Mouse (Mus musculus) lung, postnatal 10 days (tissue): Measurements from ENCODE around the gene Mvb12b.
"Not testable (repeated sequence)": the region's sequence is repeated elsewhere in the genome, so short reads cannot be mapped to it uniquely, and the experiment has no call there.

Experiments used
- DNase-seq: peaks from one replicate; pipeline ENCODE4 v3.0.0; 2021

The Mvb12b gene

DNA sequence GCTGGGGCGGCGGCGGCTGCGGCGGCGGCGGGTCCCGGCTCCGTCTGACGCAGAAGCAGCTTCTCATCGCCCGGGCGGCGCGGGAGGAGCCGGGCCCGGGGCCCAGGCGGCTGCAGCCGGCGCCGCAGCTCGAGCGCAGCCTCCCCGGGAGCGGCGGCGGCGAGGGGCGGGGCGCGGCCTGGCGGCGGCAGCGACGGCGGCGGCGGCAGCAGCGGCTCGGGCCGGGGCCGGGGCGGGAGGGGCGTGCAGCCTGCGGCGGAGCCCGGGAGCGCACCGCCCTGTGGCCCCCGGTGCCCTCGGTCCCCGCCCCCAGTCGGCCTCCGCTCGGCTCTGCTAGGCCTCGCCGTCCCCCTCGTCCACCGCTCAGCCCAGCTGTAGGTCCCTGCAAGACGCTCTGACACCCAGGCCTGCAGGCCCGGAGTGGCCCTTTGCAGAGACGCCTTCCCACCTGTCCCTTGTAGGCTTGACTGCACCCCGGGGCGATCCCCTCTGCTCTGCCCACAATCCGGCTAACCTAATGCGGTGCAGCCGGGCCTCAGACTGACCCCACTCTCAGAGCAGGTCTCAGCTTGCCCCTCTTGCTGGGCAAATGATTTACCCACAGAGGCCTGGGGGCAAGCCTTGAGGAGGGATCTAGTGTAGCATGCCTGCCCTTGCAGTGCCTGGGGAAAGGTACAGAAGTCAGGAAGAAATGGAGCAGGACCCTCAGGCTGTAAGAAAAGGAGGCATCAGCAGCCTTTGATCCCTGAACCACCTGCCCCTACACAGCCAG, at the start of gene Mvb12b:
Mvb12b (minus strand) TSS at position 619 of the 772 bp plus-strand sequence.
- DNase-seq, result peak; percentile 70

DNA sequence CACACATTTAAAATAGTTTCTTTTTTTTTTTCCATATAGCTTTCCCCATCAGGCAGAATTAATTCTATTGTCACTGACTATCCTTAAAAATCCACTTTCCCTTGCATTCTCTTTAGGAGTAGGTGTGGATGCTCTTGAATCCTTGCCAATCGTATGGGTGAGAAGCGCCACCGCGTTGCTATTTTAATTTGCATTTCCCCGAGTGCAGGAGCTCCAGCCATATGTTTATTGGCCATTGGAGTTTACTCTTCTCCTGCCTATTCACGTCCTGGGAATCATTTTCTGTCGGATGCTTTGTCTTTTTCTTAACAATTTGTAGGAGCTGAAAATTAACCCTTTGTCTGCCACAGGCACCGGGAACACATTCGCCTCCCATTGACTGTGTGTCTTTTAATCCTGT, 48.0 kb upstream of the Mvb12b start:
- DNase-seq, result no peak

DNA sequence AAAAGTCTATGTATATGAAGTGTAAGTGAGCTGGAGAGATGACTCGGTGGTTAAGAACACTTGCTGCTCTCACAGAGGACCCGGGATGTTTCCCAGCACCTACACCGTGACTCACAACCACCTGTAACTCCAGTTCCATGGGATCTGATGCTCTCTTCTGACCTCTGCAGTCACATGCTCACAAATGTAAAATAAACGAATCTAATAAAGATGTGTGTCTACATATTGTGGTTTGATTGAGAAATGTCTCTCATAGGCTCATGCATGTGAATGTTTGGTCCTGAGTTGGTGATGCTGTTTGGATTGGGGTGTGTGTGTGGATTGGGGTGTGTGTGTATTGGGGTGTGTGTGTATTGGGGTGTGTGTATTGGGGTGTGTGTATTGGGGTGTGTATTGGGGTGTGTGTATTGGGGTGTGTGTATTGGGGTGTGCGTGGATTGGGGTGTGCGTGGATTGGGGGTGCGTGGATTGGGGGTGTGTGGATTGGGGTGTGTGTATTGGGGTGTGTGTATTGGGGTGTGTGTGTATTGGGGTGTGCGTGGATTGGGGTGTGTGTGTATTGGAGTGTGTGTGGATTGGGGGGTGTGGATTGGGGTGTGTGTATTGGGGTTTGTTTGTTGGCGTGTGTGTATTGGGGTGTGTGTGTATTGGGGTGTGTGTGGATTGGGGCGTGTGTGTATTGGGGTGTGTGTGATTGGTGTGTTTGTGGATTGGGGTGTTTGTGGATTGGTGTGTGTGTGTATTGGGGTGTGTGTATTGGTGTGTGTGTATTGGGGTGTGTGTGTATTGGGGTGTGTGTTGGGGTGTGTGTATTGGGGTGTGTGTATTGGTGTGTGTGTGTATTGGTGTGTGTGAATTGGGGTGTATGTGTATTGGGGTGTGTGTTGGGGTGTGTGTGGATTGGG, 46.1 kb upstream of the Mvb12b start:
- DNase-seq, result no peak

DNA sequence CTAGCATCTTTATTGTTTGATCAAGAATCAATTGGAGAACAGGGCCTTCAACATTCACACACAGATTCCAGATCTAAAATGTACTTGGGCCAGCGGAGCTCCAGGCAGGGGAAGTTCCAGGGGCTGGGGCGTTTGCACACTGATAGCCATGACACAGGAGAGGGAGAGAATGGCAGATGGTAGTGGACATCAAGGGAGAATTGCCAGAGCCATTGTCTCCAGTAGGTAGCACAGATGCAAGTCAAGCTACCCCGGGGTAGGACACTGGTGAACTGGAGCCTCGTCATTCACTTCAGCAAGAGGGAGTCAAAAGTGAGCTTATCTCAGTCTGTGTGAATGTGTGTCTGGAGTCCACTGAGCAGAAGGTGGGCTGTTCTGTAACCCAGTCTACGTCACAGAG, 43.4 kb upstream of the Mvb12b start:
- DNase-seq, result no peak

DNA sequence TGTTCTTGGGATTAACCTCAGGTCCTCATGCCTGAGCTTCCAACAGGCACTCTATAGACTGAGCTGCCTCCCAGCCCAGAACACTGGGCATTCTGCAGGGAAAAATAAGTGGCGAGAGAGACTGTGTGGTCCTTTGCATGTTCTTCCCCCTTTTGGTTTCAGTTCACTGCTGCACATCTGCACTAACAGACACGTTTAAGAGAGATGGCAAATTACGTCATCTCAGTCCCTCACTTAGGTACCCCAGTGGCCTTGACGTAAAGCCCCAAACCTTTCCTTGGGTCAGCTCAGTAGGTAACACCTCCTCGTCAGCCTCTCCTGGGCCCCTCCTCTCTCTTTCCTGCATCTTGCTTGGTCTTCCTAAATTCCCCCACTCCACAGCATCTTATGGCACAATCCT, 37.5 kb upstream of the Mvb12b start:
- DNase-seq, result no peak

DNA sequence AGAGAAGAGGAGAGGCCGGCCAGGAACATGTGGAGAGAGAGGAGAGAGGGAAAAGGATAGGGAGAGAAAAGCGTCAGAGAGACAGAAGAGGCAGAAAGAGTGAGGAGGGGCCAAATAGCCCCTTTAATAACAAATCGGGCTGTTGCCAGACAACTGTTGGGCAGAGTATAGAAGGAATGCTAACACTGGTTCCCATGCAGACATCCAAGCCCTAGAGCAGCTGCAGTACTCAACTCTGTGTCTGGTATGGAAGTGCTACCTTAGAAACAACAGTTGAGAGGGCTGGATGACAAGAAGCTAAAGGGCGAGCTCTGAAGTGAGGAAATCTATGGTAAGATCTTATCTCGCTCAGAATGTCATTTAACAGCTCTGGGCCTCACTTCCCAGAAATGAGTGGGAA, 35.7 kb upstream of the Mvb12b start:
- DNase-seq, result no peak

DNA sequence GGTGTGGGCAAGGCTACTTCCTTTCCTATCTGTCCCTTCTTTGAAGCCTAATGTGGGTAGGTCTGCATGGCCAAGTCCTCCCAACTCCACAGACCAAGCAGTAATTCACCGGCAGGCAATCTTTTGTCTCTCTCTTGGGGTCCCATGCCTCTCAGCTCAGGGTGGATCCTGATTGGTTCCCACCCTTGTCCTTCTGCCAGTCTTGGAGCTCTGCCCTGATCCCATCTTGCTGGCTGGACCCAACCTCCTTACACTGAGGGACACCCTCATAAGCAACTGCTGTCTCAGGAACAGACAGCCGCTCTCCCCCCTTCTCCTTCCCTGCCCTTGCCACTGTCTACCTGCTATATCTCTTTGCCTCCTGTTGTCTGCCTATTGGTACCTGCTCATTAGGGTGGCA, 34.7 kb upstream of the Mvb12b start:
- no peak for DNase-seq

DNA sequence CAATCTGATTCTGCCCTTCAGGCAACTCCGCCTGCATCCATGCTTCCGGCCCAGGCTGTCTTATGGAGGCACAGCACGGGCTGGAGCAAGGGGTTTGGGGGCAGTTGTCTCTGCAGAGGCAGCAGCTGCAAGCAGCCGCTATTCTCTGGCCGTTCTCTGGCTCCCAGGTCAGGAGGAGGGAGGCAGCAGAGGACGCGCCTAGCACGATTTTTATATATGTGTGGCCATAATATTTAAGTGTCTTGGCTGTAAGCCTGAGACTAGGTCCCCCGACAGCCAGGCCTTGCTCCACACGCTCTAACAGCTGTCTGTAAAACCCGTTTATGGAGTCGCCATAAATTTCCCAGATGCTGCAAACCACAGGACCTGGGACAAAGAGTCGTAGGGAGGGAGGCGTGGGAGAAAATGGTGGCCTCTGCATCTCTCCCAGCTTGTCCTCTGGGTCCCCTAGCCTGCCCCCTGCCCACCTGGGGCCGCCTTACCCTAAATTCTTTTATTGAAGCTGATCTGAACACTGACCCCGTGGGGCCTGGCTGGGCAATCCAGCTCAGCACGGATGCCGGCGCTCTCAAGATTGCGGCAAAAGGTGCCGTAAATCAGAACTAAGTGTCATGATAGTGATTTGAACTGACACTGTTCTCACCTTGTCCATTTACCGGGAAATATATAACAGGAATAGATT, 32.3 kb upstream of the Mvb12b start:
- DNase-seq, result peak; percentile 47

DNA sequence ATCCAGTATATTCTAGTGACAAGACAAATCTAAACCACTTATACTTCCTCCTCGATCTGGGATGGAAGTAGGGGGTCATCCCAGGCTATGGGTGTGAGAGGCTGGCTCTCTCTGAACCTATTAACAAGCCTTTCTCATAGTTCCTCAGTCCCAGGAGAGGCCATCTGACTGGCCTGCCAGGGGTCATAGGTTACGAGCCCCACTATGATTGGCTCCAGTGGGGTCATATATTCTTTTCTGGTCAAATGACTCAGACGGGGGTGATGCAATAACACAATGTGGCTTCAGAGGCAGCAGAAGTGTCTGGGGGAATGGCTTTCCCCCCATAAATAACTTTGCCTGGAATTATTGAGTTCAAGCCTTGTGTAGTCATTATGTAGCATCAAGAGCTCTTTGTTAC, 31.1 kb upstream of the Mvb12b start:
- DNase-seq, result no peak

DNA sequence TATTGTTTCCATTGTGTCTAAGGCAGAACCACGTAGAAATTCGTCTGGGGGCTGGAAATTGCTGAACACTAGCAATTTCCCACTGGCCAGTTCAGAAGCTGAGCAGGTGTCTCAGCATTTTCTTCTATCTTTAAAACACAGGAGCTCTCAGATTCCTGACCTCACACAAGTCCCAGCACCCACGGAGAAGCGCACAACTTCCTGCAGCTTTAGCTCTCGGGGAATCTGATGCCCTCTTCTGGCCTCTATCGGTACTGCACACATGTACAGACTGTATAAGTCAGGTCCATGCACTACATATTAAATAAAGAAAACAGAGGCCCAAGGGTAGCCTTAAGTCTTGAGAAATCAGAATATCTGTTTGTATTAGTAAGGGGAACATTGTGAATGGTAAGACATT, 30.6 kb upstream of the Mvb12b start:
- peak; percentile 60 for DNase-seq

DNA sequence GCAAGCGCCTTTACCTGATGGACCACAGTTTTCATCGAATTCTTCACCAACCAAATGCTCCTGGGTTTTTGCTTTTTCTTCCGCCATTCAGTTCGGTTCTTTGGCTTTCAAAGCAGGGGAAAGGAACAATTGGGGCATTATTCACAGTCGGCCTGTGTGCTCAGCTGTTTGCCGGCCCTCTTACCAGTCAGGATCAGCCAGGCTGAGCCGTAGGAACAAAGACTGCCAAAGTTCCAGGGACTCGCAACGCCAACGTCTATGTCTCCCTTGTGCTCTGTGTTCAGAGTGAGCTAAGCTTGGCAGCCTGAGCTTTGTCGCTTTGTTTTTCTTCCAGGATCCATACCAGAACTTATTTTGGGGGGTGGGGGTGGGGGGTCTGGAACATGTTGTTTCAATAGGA, 28.9 kb upstream of the Mvb12b start:
- DNase-seq, result no peak

DNA sequence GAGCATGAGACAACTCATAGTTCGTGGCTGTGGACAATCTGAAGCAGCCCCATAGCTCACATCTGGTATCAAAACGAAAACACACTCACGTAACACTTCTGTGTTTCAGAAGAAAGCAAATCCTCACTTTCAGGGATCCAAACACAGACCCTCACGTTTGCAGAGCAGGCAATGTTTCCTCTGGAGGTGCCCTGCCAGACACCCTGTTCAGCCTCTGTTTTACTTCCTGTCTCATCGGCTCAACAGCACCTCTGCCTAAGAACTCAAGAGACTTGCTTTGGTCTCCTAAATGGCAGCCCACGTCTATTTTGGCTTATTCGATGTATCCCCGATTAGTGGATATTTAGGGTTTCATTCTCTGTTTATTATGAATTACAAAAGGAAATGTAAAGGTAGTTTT, 27.3 kb upstream of the Mvb12b start:
- no peak for DNase-seq

DNA sequence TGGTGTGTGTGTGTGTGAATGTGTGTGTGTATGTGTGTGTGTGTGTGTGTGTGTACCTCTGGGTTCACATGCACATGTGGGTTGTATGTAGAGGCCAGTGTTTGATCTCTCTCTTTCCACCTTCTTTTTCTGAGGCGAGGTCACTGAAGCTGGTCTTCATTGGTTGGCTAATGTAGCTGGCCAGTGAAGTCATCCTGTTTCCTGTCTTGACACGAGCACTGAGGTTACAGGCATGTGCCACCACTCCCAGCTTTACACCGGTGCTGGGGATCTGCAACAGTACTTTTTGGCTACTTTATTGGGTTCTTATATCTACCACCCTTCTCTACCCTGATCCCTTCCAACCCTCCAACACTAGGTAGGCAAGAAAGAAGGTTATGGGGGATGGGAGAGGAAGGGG, 26.6 kb upstream of the Mvb12b start:
- DNase-seq, result no peak

DNA sequence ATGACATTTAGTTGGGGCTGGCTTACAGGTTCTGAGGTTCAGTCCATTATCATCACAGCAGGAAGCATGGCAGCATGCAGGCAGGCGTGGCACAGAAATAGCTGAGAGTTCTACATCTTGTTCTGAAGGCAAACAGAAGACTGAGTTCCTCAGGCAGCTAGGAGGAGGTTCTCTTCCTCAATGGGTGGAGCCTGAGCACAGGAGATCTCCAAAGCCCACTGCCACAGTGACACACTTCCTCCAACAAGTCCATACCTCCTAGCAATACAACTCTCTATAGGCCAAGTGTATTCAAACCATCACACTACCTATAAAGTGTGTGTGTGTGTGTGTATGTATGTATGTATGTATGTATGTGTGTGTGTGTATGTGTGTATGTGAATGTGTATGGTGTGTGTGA, 25.9 kb upstream of the Mvb12b start:
- DNase-seq, result not testable (repeated sequence)

DNA sequence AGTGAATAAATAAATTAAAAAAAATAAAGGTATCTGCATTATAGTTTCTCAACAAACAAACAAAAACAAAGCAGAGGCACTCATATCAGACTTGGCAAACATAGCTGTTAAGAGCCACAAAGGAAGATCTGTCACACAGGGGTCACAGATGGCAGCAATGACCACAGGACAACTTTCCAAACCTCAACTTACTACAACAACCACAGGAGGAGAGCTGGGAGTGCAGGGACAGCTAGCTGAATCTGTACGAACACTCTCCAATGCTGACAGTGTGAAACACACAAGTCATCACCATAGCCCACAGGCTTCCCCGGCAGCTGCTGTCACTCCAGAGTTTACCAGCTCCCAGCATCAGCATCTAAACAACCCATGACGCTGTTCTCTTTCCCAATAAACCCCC, 25.0 kb upstream of the Mvb12b start:
- no peak for DNase-seq

DNA sequence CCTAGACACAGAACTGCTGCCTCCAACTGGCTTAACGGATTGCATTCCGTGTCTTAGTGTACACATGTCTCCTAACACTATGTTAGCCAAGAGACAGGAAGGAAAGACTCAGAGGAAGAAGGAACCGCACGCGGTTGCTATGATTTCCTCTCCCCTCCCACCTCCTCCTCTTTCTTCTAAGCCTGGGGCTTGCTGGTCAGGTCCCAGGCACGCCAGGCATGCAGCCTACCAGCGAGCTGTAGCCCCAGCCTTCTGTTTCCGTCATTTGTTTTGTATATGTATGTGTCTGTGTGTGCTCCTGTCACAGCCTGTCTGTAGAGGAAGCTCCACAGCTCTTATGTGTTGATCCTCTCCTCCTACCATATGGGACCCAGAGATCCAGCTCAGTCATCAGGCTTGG, 20.6 kb upstream of the Mvb12b start:
- DNase-seq, result peak; percentile 76

DNA sequence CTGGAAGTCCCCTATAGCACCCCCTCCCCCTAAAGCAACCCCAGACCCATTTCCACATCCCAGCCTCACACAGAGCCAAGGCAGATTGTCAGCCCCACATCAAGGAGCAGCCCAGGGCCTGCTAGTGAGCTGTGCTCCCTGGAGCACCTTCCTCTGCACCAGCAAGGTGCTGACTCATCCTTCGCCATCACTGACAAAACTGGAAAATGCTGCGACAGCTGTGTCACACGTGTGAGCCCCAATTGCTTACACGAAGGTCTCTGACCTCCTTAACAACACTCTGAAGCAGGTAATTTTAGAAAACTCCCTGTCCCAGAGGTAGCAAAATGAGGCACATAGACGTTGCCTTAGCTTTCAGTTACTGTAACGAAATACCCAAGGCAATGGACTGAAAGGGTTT, 19.4 kb upstream of the Mvb12b start:
- DNase-seq, result no peak

DNA sequence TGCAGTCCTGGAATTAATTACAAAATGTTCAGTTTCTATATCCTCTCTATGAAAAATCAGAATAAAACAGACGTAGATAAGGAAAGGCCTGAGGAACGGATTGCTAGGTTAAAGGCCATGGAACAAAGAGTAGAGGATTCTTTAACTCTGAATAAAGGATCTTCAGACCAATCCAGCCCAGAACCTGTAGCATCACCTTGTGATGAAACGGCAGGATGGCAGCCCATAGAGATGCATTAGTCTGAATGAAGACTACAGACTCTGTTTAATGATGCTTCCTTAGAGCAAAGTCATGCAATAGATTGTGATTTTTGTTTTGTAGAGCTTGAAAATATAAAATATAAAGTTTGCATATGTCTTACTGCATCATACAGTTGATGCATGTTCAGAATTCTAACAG, 8.1 kb upstream of the Mvb12b start:
- no peak for DNase-seq

DNA sequence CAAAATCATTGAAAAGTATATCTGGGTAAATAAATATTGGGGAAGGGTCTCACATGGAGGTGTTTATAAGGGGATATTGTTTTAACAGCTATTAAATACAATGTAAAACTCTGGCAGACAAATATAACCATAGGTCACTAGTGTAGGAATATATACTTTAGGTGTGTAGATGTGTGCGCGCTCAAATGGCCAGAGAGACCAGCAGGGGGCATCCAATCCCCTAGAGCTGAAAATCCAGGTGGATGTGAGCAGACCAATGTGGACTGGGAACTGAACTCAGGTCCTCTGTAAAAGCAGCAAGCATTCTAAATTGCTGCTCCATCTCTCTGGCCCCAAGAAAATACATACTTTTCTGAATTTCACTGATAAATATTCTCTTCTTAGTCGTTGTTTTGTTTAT, 5.4 kb upstream of the Mvb12b start:
- DNase-seq, result no peak

DNA sequence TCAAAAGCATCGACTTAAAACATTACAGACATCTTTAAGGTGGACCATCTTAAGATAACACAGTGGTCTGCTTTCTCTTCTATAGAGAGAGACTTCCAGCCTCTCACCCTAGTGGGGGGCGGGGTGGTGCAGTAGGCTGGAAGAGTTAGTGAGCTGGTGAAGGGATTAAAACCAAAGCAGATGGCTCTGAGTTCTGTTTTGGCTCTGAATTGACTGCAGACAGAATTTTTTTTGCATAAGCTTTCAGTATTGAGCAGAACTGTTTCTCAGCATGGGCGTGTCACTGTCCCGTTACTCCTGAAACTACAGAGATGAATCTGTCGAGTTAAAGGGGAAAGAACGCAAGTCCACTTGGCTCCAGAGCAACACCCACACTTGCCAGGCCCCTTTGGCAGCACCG, 4.6 kb upstream of the Mvb12b start:
- DNase-seq, result no peak

DNA sequence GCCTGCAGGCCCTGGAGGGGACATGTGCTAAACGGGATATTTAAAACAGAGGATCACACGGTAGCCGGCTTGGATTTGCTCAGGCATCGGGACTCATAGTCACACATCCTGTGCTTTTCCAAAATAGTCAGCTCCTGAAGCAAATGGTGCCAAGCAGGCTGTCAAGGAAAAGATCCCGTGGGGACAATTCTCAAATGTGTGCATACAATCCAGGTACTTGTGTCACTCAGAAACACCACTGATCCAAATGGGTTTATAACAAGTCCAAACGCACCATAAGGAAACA, 297 bp upstream of the Mvb12b start:
- DNase-seq, result no peak

DNA sequence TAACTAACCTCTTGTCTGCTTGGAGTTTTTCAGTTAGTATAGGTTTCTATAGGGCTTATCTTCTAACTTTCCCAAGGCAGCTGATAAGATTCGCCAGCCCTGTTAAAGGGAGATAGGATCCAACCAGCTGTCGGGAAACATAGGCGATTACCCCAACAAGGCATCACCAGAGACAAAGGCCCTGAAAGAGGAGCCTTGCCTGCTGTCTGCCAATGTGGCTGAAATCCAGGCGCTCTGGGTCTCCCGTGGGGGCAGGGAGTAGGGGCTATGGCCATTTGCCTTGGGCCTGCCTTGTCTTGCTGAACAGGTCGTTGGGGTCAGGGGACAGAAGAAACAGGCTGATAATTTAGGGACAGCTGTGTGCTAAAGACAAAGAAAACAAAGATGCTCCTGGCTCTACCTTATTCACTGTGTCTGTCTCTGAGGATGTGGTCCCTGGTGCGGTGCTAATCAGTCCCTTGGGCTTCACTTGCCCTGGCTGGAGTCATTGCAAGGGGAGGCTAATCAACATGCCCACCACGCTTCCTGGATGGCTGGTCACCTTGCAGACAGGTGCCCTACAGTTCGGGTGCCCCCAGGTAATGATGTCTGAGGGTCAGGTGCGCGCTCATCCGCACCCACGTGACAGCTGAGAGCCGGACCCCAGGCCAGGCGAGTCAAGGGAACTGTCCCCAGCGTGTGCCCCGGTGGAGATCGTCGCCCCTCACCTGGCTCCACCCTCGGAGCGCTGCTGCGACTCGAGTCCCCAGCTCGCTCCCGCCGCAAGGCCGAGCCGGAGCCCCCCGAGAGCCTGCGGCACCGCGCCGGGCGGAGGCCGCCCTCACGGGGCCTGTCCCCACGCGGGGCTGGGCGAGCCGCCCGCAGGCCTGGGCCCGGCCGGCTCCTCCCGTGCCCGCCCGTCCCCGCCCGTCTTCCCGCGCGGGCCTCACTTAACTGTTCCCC, 1.1 kb downstream of the Mvb12b start:
- peak; percentile 43 for DNase-seq

DNA sequence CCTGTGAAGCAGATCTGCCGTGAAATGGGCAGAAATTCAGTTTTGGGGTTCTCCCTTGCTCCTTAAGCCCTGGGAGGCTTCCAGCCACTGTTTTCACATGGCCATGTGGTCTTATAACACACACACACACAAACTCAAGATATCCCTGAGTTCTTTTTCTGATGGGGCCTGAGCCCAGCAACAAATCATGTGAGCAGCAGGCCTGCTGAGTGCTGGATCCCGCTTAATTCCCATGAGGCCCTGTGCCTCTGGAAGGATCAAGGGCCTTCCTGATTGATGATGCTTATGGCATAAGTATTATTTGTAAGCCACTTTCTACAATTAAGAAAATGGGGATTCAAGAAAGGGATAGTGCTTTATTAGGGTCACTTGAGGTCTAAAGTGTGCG, 2.5 kb downstream of the Mvb12b start:
- no peak for DNase-seq
